Comparison of ENCODE assay signal across 10 mouse cellular contexts in the genomic region with DNA sequence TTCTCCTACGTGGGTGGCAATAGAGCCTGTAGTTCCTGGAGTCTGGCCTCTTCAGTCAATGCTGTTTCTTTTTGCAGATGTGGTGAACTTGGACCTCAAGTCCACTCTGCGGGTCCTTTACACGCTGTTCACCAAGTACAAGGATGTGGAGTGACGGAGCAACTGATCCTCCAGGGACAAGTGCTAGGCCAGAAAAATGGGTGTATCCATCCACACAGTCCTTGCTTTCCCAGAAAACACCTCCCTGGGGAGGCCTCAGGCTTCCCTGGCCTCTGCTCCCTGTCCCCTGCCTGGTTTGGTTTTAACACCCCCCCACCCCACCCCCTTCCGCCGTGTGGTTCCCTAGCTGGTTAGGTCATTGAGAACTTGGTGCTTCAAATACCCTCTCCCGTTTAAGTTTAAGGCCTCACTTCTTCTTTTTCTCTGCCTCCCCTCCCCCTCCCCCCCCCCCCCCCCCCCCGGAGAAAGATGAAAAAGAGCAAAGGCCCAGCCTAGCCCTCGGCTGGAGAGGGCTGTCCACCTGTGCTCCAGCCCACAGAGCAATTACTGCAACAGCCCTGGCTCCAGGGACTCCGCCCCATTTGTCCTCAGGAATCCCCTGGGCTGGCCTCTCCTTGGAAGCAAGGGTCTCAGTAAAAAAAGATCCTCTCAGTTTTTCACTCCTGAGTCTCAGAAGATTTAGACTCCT. TPM values are rescaled to one million over a fixed set of nuclear protein-coding genes. Genes with fewer than 3 reads are reported as not detected.
DNase-seq lines count a peak whose midpoint lies in the region; ATAC-seq and TF ChIP-seq lines count a peak whose summit lies in the region.
"Had no signal": no experiment of that assay in that cellular context is flagged by ENCODE, and none has a peak within 500 bp of the region (broad histone marks: within the 10 kb centered on the region; RNA-seq: fewer than 3 reads in every experiment).

No protein-coding gene starts in this region.

- no peak for ATAC-seq in embryonic facial prominence, embryonic 12.5 days (ENCODE audit: insufficient number of reproducible peaks, insufficient read depth, low FRiP score, low TSS enrichment)
- ATAC-seq in kidney, embryonic 16.5 days (ENCODE audit: low FRiP score, low TSS enrichment), result 0 out of 2 replicates have a peak, but pooled peaks have one; percentile 44
- no peak for ATAC-seq in liver, embryonic 15.5 days (ENCODE audit: insufficient read depth)
- ATAC-seq: hindbrain, postnatal 0 days had no signal

- H3K9ac ChIP-seq in embryonic facial prominence, embryonic 12.5 days, result no peak overlapping the region
- peak overlapping the region; percentile 39; the same call in 1 of the 2 replicates for H3K9ac ChIP-seq in kidney, embryonic 16.5 days (replicated peaks; ENCODE audit: low read length)
- no peak overlapping the region for H3K9ac ChIP-seq in liver, embryonic 15.5 days
- H3K9ac ChIP-seq: lung, embryonic 15.5 days had no signal

- no peaks in the 10 kb centered on the region for H3K27me3 ChIP-seq in embryonic facial prominence, embryonic 12.5 days
- H3K27me3 ChIP-seq in embryonic facial prominence, embryonic 10.5 days (replicated peaks; ENCODE audit: low read depth, poor library complexity, severe bottlenecking), result peaks cover 16% of the 10 kb centered on the region
- no peaks in the 10 kb centered on the region for H3K27me3 ChIP-seq in kidney, embryonic 16.5 days (ENCODE audit: insufficient read depth, low read length)
- no peaks in the 10 kb centered on the region for H3K27me3 ChIP-seq in liver, embryonic 15.5 days
- H3K27me3 ChIP-seq: lung, embryonic 15.5 days had no signal

- H3K4me3 ChIP-seq in embryonic facial prominence, embryonic 12.5 days, result no peak overlapping the region
- H3K4me3 ChIP-seq in embryonic facial prominence, embryonic 10.5 days, result no peak overlapping the region
- no peak overlapping the region for H3K4me3 ChIP-seq in kidney, embryonic 16.5 days (ENCODE audit: low read length)
- no peak overlapping the region for H3K4me3 ChIP-seq in bone marrow macrophage, adult 2 months (ENCODE audit: insufficient read depth, low read length)
- H3K4me3 ChIP-seq in liver, embryonic 15.5 days (replicated peaks), result no peak overlapping the region
- H3K4me3 ChIP-seq: lung, embryonic 15.5 days had no signal

- TF ChIP-seq POLR2A in bone marrow macrophage, adult 2 months (IDR thresholded peaks at IDR 0.05; ENCODE audit: borderline replicate concordance, low read depth, low read length), result no peak

- TF ChIP-seq CTCF in bone marrow macrophage, adult 2 months (IDR thresholded peaks at IDR 0.05; ENCODE audit: low read depth, low read length), result no peak

- WGBS in embryonic facial prominence, embryonic 12.5 days, result 54% methylated on average over 9 of the region's 10 CpGs
- 50% methylated on average over 10 of the region's 10 CpGs for WGBS in embryonic facial prominence, embryonic 10.5 days
- WGBS in kidney, embryonic 16.5 days, result 52% methylated on average over 9 of the region's 10 CpGs
- 34% methylated on average over 10 of the region's 10 CpGs for WGBS in liver, embryonic 15.5 days (ENCODE audit: insufficient replicate concordance)

- H3K27ac ChIP-seq in embryonic facial prominence, embryonic 12.5 days, result 0 out of 2 replicates have a peak overlapping the region, but pooled peaks have one; percentile 4
- H3K27ac ChIP-seq in embryonic facial prominence, embryonic 10.5 days (replicated peaks), result no peak overlapping the region; the same call in none of the 2 replicates
- H3K27ac ChIP-seq in kidney, embryonic 16.5 days (ENCODE audit: low read length), result no peak overlapping the region
- peak overlapping the region; percentile 80 for H3K27ac ChIP-seq in bone marrow macrophage, adult 2 months (ENCODE audit: insufficient read depth, low read depth, low read length)
- H3K27ac ChIP-seq in liver, embryonic 15.5 days (replicated peaks), result peak overlapping the region; percentile 81
- H3K27ac ChIP-seq: hindbrain, postnatal 0 days; lung, embryonic 15.5 days had no signal

- 0 out of 2 replicates have a peak, but pooled peaks cover 2% of the 10 kb centered on the region for H3K9me3 ChIP-seq in embryonic facial prominence, embryonic 12.5 days
- no peaks in the 10 kb centered on the region for H3K9me3 ChIP-seq in embryonic facial prominence, embryonic 10.5 days
- H3K9me3 ChIP-seq in kidney, embryonic 16.5 days (ENCODE audit: low read length), result peaks cover 2% of the 10 kb centered on the region; the same call in 1 of the 2 replicates
- H3K9me3 ChIP-seq in liver, embryonic 15.5 days (replicated peaks), result no peaks in the 10 kb centered on the region
- H3K9me3 ChIP-seq: lung, embryonic 15.5 days had no signal

- H3K4me1 ChIP-seq in embryonic facial prominence, embryonic 12.5 days, result peaks cover 26% of the 10 kb centered on the region
- peaks cover 58% of the 10 kb centered on the region for H3K4me1 ChIP-seq in embryonic facial prominence, embryonic 10.5 days
- H3K4me1 ChIP-seq in kidney, embryonic 16.5 days (ENCODE audit: insufficient read depth, low read length), result peaks cover 48% of the 10 kb centered on the region
- peaks cover 47% of the 10 kb centered on the region for H3K4me1 ChIP-seq in bone marrow macrophage, adult 2 months (ENCODE audit: control insufficient read depth, insufficient read depth, low read length)
- H3K4me1 ChIP-seq in liver, embryonic 15.5 days (replicated peaks), result peaks cover 55% of the 10 kb centered on the region

- intact Hi-C loops in left cerebral cortex, postnatal 36 days (cut with DNase I), result no loop called here

- H3K36me3 ChIP-seq in embryonic facial prominence, embryonic 12.5 days, result no peaks in the 10 kb centered on the region
- no peaks in the 10 kb centered on the region for H3K36me3 ChIP-seq in embryonic facial prominence, embryonic 10.5 days (replicated peaks)
- no peaks in the 10 kb centered on the region for H3K36me3 ChIP-seq in kidney, embryonic 16.5 days (ENCODE audit: insufficient read depth, low read length)
- H3K36me3 ChIP-seq in liver, embryonic 15.5 days (replicated peaks), result no peaks in the 10 kb centered on the region
- H3K36me3 ChIP-seq: lung, embryonic 15.5 days had no signal

- no peak overlapping the region for H3K4me2 ChIP-seq in embryonic facial prominence, embryonic 12.5 days (replicated peaks)
- no peak overlapping the region; the same call in 1 of the 2 replicates for H3K4me2 ChIP-seq in kidney, embryonic 16.5 days (replicated peaks; ENCODE audit: low read depth, low read length)
- peak overlapping the region; percentile 8; the same call in 1 of the 2 replicates for H3K4me2 ChIP-seq in liver, embryonic 15.5 days
- H3K4me2 ChIP-seq: lung, embryonic 15.5 days had no signal

- DNase-seq in embryonic facial prominence, embryonic 10.5 days (ENCODE audit: low spot score), result no peak
- no peak for DNase-seq in kidney, postnatal 36 days
- no peak for DNase-seq in left cerebral cortex, adult 8-10 months (ENCODE audit: low spot score in 2 of 2)
- no peak for DNase-seq in left cerebral cortex, postnatal 36 days (ENCODE audit: low spot score in 2 of 2)

RNA-seq across cellular contexts. Expression of gene Parvg, which starts 10.8 kb away (rescaled TPM):
- polyA plus RNA-seq in embryonic facial prominence, embryonic 12.5 days (2016; fragmentation: Nextera tagmentation; extraction: Ambion mirVana), result 1.1 and 1.2 TPM in 2 replicates
- polyA plus RNA-seq in embryonic facial prominence, embryonic 10.5 days (2016; fragmentation: Nextera tagmentation; extraction: Ambion mirVana), result 0.70 and 1.0 TPM in 2 replicates
- polyA plus RNA-seq in kidney, embryonic 16.5 days (2015; fragmentation: Nextera tagmentation; extraction: Ambion mirVana), result 1.6 and 2.1 TPM in 2 replicates
- polyA plus RNA-seq in bone marrow macrophage, adult 2 months (2012; ENCODE audit: insufficient read depth, insufficient read length, missing spikeins), result 2.0 and 3.3 TPM in 2 replicates
- 13.1 and 13.8 TPM in 2 replicates for polyA plus RNA-seq in liver, embryonic 15.5 days (2015; fragmentation: Nextera tagmentation; extraction: Ambion mirVana)
- 10 to 100 TPM in 2 of 4 experiments, 1 to 10 TPM in 2; 7.8 to 14.1 (median 10.4) TPM for total RNA-seq in left cerebral cortex, adult 8-10 months (2022)
- 1 to 10 TPM; 5.6 to 8.6 TPM for total RNA-seq in left cerebral cortex, postnatal 36 days (2021)

Comparison
In these comparisons a context has a peak if more than half of its experiments do, and no peak if none do; other contexts are left out.
1. H3K27ac ChIP-seq: peak in embryonic facial prominence, embryonic 12.5 days (single experiment), bone marrow macrophage, adult 2 months (single experiment) and liver, embryonic 15.5 days (single experiment); none in embryonic facial prominence, embryonic 10.5 days (single experiment) and kidney, embryonic 16.5 days (single experiment).